Mouse (Mus musculus) spleen, adult 2 months (tissue): ENCODE results near the gene Yipf3. TPM values are rescaled to one million over a fixed set of nuclear protein-coding genes. Genes with fewer than 3 reads are reported as not detected.

Source experiments
- DNase-seq, 2 experiments: peaks; one replicate each; pipeline versions ENCODE4 v3.0.0 to v3.0.0-alpha.2; 2012 to 2021; ENCODE audit warnings: low spot score in 2 of 2, low read depth in 1 of 2
- H3K27ac ChIP-seq: fragments of 200-500 bp; 2 replicates; pipeline ENCODE4 v1.5.1; 2012; ENCODE audit warnings: low read length, inconsistent platforms; ENCODE audit not compliant: insufficient read depth
- H3K27me3 ChIP-seq: fragments of 200-500 bp; 2 replicates; pipeline ENCODE4 v1.6.1; 2012; ENCODE audit warnings: mild to moderate bottlenecking, moderate library complexity, low read length, inconsistent platforms; ENCODE audit not compliant: control insufficient read depth, insufficient read depth
- H3K36me3 ChIP-seq: fragments of 200-500 bp; 2 replicates; pipeline ENCODE4 v1.6.1; 2012; ENCODE audit warnings: mild to moderate bottlenecking, low read length, inconsistent platforms; ENCODE audit not compliant: control insufficient read depth, insufficient read depth
- H3K4me1 ChIP-seq: fragments of 200-500 bp; 2 replicates; pipeline ENCODE4 v1.6.1; 2011; ENCODE audit warnings: inconsistent platforms; ENCODE audit not compliant: control insufficient read depth, insufficient read depth, insufficient read length
- H3K4me3 ChIP-seq: fragments of 200-500 bp; 2 replicates; pipeline ENCODE4 v1.5.1; 2011; ENCODE audit warnings: mild to moderate bottlenecking, inconsistent platforms; ENCODE audit not compliant: insufficient read depth, insufficient read length; ENCODE audit errors: extremely low read depth
- CTCF ChIP-seq: fragments of 200-500 bp; IDR thresholded peaks from 2 replicates; pipeline ENCODE4 v1.5.1; 2011; ENCODE audit warnings: mild to moderate bottlenecking, inconsistent platforms; ENCODE audit not compliant: insufficient read depth, insufficient read length, insufficient replicate concordance; ENCODE audit errors: extremely low read depth
- POLR2A ChIP-seq: fragments of 200-500 bp; IDR thresholded peaks from 2 replicates; pipeline ENCODE4 v1.6.1; 2011; ENCODE audit warnings: low read depth, low read length, inconsistent platforms
- WGBS: fragments of 180-500 bp; shearing (Covaris S2); methylation state at CpG from one replicate; pipeline ENCODE4 v1.1.7; 2018; 5-methylcytosine and 5-hydroxymethylcytosine counted together
- polyA plus RNA-seq: library from polyadenylated mRNA; depleted of rRNA; stranded (reverse); fragments of >200 nt; gene quantifications from 2 replicates; pipeline ENCODE4 v1.2.3, GENCODE M21; 2012; rRNA removed

Gene Yipf3
- 128 and 138 TPM in 2 replicates for polyA plus RNA-seq

DNA sequence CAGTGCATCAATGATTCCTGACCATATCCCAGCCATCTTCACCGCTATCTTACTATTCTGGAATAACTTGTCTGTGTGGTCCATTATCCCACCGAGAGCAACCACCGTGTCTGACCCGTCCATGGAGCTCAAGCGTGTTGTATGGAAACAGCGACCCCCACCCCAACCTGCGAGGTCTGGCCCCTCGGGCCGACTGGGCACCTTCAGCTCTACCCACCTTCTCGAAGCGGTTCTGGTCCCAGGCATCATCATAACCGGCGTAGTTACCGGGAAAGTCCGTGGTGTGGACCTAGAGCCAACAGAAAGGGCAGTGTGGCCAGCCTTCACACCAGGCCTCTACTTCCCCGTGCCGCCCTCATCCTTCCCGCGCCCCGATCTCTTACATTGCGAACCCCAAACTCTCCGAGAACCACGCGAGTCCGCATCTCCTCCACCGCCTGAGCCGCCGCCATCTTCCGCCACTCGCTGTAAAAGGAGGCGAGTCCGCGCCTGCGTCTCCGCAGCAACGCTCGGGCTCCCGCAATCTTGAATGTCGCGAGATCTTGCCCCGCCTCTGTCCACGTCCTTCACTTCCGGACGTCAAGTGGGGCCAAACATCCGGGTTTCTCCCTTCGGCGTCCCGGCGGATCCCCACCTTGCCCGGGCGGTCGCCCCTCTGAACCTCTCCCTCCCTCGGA is at the start of gene Yipf3, which contains the start of gene Polr1c:
Gene Yipf3, plus strand, starts transcription at position 569 of the 677 bp plus-strand sequence.
Gene Polr1c, minus strand, starts transcription at position 543 of the 677 bp plus-strand sequence.
- WGBS, result under 1% methylated on average over 53 of the region's 53 CpGs
- TF ChIP-seq CTCF, result no peak
- peak; percentile 51 for TF ChIP-seq POLR2A
- peak within 1 kb of the TSS; percentile 96 for H3K4me3 ChIP-seq
- H3K4me1 ChIP-seq, result peaks cover 7% of the 10 kb centered on the region; the same call in 1 of the 2 replicates
- H3K27ac ChIP-seq, result peak within 1 kb of the TSS; percentile 79
- DNase-seq, result peak; percentile 83 to 96
- H3K36me3 ChIP-seq, result peaks cover 53% of the 10 kb centered on the region
- no peaks in the 10 kb centered on the region for H3K27me3 ChIP-seq

DNA sequence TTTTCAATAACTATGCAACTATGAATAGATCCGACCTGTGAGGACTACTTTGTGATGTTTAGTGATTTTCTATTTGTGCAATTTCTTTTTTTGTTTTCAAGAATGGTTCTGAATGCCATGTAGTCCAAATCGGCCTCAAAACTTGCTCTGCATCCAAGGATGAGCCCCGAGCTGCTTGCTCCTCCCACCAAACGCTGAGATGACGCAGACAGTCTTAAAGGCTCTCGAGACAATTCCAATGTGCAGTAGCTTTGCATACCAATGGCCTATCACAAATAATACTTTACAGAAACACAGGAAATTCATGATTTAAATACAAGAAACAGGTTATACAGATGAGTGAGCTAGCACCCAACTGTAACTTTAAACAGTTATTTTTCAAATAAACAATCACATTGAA is 46.7 kb upstream of the Yipf3 start:
- Histone ChIP-seq H3K4me1 (peaks cover 5% of the 10 kb centered on the region; the same call in 1 of the 2 replicates), H3K4me3 (no peak overlapping the region; the same call in 1 of the 2 replicates), H3K27ac (no peak overlapping the region), H3K27me3 (no peaks in the 10 kb centered on the region), H3K36me3 (peaks cover 9% of the 10 kb centered on the region)
- TF ChIP-seq CTCF (no peak), POLR2A (no peak)
- no peak for DNase-seq
- WGBS, result 51% methylated on average over 6 of the region's 6 CpGs

DNA sequence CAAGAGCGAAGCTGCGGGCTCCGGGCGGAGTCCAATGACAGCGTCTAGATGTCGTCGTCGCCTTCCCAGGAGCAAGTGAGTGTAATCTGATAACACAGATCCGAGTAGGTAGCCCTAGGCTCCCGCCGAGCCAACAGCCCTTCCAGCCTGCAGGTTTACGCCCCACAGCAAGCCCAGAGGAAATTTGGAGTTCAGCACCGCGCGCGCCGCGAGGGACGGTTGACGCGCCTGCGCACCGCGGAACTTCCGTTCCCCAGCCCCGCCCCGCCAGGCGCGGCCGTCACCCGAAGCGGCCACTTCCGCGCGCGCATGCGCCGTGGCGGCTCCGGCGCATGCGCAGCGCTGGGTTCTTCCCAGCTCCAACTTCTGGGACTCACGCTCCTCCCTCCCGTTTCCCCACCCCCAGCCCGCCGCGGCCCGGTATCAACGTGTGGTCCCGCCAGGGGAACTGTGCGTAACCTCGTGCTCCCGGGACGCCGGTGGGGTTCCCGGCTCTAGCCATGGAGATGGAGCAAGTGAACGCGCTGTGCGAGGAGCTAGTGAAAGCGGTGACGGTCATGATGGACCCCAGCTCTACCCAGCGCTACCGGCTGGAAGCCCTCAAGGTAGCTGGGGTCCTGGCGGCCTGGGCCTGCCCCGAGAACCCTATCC is 45.3 kb upstream of the Yipf3 start, which contains the start of the genes Polh and Xpo5:
Gene Polh, minus strand, starts transcription at position 225 of the 651 bp plus-strand sequence.
Gene Xpo5, plus strand, starts transcription at position 362 of the 651 bp plus-strand sequence.
- no peaks in the 10 kb centered on the region for H3K27me3 ChIP-seq
- peak; percentile 85 to 90 for DNase-seq
- H3K4me1 ChIP-seq, result peaks cover 5% of the 10 kb centered on the region; the same call in 1 of the 2 replicates
- H3K36me3 ChIP-seq, result peaks cover 6% of the 10 kb centered on the region
- 1% methylated on average over 66 of the region's 66 CpGs for WGBS
- peak within 1 kb of the TSS; percentile 98 for H3K4me3 ChIP-seq
- no peak for TF ChIP-seq CTCF
- peak within 1 kb of the TSS; percentile 73 for H3K27ac ChIP-seq

DNA sequence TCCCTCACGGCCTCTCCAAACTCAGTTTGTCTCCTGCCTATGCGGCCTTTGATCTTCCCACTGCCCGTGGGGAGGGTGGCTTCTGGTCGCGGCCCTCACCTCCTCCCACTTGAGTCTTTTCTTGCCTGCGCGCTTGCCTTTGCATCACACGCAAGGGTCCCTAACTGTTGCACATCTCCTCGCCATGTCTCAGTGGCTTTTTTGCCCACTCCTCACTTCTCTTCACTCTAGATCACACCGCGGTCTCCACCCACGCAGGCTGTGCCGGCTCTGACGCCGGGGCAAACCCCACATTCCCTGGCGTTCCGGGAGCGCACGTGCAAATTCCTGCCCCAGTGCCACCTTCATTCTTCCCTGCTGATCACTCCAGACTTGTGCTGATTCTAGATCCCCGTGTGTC is 44.8 kb upstream of the Yipf3 start:
- no peaks in the 10 kb centered on the region for H3K27me3 ChIP-seq
- H3K4me3 ChIP-seq, result peak overlapping the region; percentile 98
- peak overlapping the region; percentile 58 for H3K27ac ChIP-seq
- no peak for DNase-seq
- H3K36me3 ChIP-seq, result peaks cover 6% of the 10 kb centered on the region; the same call in 1 of the 2 replicates
- TF ChIP-seq POLR2A, result no peak
- no peak for TF ChIP-seq CTCF
- 1% methylated on average over 20 of the region's 20 CpGs for WGBS
- H3K4me1 ChIP-seq, result peaks cover 5% of the 10 kb centered on the region; the same call in 1 of the 2 replicates

DNA sequence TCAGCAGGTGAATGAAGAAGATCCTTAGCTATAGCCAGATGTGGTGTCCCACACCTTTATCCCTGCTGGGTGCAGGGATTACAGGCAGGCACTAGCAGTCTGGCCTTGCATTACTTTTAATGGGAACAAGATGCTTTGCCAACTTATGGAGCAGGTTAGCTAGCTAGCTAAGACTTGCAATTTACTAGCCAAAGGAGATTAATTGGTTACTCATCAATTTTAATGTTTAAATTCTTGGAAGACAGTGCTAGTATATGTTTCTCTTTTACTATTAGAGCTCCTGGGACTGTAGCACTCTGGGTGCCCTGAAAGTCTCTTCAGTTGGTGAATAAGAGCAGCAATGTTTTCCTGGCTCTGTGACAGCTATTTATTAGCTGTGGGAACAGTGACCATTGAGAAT is 41.2 kb upstream of the Yipf3 start:
- no peak overlapping the region for H3K27ac ChIP-seq
- peaks cover 3% of the 10 kb centered on the region; the same call in 1 of the 2 replicates for H3K4me1 ChIP-seq
- H3K4me3 ChIP-seq, result no peak overlapping the region
- DNase-seq, result no peak
- H3K27me3 ChIP-seq, result no peaks in the 10 kb centered on the region
- TF ChIP-seq POLR2A, result no peak
- TF ChIP-seq CTCF, result no peak
- H3K36me3 ChIP-seq, result peaks cover 19% of the 10 kb centered on the region

DNA sequence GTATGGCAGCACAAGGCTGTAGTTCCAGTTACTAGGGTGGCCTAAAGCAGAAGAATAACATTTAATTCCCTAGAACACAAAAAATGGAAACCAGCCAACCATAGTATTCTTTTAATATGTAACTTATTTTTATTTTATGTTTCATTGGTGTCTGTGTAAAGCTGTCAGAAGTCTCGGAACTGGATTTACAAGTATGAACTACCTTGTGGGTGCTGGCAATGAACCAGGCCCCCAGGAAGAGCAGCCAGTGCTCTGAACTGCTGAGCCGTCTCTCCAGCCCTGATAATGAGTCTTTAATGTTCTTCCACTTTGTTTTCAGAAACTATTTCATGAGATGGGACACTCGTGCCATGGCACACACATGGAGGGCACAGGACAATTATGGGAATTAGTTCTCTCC is 37.3 kb upstream of the Yipf3 start:
- 91% methylated on average over 3 of the region's 3 CpGs for WGBS
- no peak for DNase-seq
- Histone ChIP-seq H3K4me3 (no peak overlapping the region), H3K4me1 (no peaks in the 10 kb centered on the region), H3K27me3 (no peaks in the 10 kb centered on the region), H3K36me3 (peaks cover 30% of the 10 kb centered on the region), H3K27ac (no peak overlapping the region)
- TF ChIP-seq CTCF (no peak), POLR2A (no peak)
